Mouse (Mus musculus) heart, embryonic 10.5 days (tissue): ENCODE results near the gene Kif6. TPM values are rescaled to one million over a fixed set of nuclear protein-coding genes. Genes with fewer than 3 reads are reported as not detected.

Experiments
- DNase-seq: peaks from one replicate; pipeline ENCODE4 v3.0.0-alpha.2; 2017; ENCODE audit warnings: low spot score
- H3K27ac ChIP-seq: fragments of 300-500 bp; sonication (generic); 2 replicates; pipeline ENCODE4 v1.5.1; 2016; ENCODE audit warnings: mild to moderate bottlenecking
- H3K27me3 ChIP-seq: fragments of 300-500 bp; sonication (generic); 2 replicates; pipeline ENCODE4 v1.6.1; 2016; ENCODE audit warnings: mild to moderate bottlenecking; ENCODE audit not compliant: poor library complexity, insufficient read depth, severe bottlenecking
- H3K36me3 ChIP-seq: fragments of 300-500 bp; sonication (generic); 2 replicates; pipeline ENCODE4 v1.6.1; 2016; ENCODE audit warnings: mild to moderate bottlenecking, moderate library complexity
- H3K4me1 ChIP-seq: fragments of 300-500 bp; sonication (generic); 2 replicates; pipeline ENCODE4 v1.6.1; 2016; ENCODE audit warnings: mild to moderate bottlenecking
- H3K4me3 ChIP-seq: fragments of 300-500 bp; sonication (generic); 2 replicates; pipeline ENCODE4 v1.5.1; 2016; ENCODE audit warnings: mild to moderate bottlenecking, moderate library complexity
- H3K9me3 ChIP-seq: fragments of 300-500 bp; sonication (generic); 2 replicates; pipeline ENCODE4 v1.6.1; 2016; ENCODE audit warnings: mild to moderate bottlenecking, moderate library complexity
- WGBS: fragments of 180-500 bp; shearing (Covaris S2); methylation state at CpG from one replicate; pipeline ENCODE4 v1.1.7; 2016; 5-methylcytosine and 5-hydroxymethylcytosine counted together
- polyA plus RNA-seq: library from polyadenylated mRNA; unstranded; fragments of >200 nt; fragmentation: Nextera tagmentation; extraction: Ambion mirVana; gene quantifications from 2 replicates; pipeline ENCODE4 v1.2.1, GENCODE M21; 2016

The Kif6 gene
- polyA plus RNA-seq, 1 experiment from 2014 or later = 2.0 TPM

DNA sequence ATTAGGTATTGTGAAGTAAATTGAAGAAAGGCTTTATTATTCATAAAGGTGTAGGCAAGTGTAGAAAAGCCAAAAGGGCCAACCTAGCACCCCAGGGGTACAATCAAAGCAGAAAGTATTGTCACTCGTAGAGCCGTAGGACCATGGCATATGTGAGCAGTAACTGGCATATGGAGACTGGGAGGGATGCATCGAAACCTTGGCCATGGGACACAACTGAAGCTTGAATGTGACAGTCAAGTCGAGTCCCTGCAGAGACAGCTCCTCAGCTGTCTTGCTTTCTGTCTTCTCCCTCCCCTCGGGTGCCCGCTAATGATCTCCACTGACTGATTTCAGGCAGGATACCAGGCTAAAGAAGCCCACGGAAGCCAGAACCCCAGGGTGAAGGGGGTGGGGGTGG is 266.9 kb downstream of the Kif6 start:
- Histone ChIP-seq H3K4me3 (no peak overlapping the region), H3K9me3 (no peaks in the 10 kb centered on the region), H3K4me1 (peaks cover 16% of the 10 kb centered on the region), H3K36me3 (no peaks in the 10 kb centered on the region), H3K27ac (no peak overlapping the region), H3K27me3 (peaks cover 42% of the 10 kb centered on the region)
- 78% methylated on average over 7 of the region's 7 CpGs for WGBS
- DNase-seq = no peak

DNA sequence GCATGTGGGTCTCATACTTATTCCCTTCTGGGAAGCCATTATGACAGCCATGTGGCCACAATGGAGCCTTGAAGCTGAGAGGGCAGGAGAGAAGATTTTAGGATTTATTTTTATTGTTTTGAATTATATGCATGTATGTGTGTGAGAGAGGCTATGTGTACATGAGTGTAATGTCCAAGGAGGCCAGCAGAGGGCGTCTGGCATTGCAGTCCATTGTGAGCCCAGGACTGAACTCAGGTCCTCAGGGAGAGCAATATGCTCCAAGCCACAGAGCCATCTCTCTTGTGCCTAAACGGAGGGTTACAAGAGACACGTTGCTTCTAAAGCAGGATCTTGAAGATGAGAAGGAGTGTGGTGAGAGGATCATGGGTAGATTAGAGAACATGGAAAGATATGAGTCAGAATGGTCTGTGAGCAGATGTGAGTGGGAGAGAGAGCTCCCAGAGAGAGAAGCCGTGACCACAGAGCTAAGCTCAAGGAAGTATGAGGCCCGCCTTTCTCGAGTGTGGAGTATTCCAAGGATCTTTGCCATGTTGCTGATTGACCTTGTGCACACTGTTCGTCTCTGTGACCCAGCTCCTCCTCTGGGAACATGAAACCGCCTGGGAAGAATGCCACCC is 268.3 kb downstream of the Kif6 start:
- H3K9me3 ChIP-seq = no peaks in the 10 kb centered on the region
- H3K36me3 ChIP-seq = no peaks in the 10 kb centered on the region
- WGBS = 85% methylated on average over 8 of the region's 8 CpGs
- H3K4me1 ChIP-seq = peaks cover 20% of the 10 kb centered on the region
- no peak for DNase-seq
- H3K27ac ChIP-seq = no peak overlapping the region
- no peak overlapping the region for H3K4me3 ChIP-seq
- peaks cover 33% of the 10 kb centered on the region for H3K27me3 ChIP-seq

DNA sequence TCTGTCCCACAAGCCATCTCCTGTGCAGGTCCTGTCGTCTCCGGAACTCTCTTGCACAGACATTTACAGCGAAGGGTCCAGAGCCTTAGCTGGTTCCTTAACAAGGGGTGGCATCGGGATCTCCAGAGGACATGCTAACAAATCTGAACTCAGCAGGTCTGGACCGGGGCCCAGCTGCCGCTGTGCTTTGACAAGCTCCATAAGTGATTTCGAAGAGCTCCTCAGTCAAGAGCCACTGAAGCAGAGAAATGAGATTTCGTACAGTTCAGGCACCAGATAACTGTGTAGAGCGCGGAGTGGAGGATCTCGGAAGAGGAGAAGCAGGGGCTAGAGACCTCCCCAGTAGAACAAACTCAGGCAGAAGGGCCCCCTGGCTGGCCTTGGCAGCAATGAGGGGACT is 270.1 kb downstream of the Kif6 start:
- Histone ChIP-seq H3K9me3 (no peaks in the 10 kb centered on the region), H3K4me3 (no peak overlapping the region), H3K27ac (no peak overlapping the region), H3K4me1 (peaks cover 30% of the 10 kb centered on the region), H3K36me3 (no peaks in the 10 kb centered on the region), H3K27me3 (peaks cover 17% of the 10 kb centered on the region)
- 63% methylated on average over 11 of the region's 11 CpGs for WGBS
- no peak for DNase-seq

DNA sequence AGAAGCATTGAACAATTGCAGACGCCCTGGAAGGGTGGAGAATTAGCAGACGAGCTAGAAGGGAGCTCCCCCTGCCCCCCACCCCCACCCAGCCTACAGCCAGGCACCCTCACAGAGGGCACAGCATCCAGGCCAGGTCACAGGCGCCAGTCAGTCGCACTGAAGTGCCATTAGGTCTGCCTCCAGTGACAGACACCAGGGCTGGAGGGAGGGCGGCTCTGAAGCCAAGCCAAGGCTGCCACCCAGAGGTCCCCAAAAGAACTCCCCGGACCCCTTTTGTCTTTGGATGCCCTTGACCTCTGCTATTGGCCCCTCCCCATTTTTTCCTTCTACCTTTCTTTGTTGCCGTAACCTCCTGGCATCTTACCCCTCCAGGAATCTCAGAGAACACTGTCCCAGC is 274.7 kb downstream of the Kif6 start:
- H3K4me1 ChIP-seq = peaks cover 28% of the 10 kb centered on the region
- H3K4me3 ChIP-seq = no peak overlapping the region
- no peak for DNase-seq
- H3K9me3 ChIP-seq = no peaks in the 10 kb centered on the region
- WGBS = 11% methylated on average over 7 of the region's 7 CpGs
- peak overlapping the region; percentile 85 for H3K27ac ChIP-seq
- no peaks in the 10 kb centered on the region for H3K36me3 ChIP-seq
- H3K27me3 ChIP-seq = peaks cover 13% of the 10 kb centered on the region; the same call in 1 of the 2 replicates

DNA sequence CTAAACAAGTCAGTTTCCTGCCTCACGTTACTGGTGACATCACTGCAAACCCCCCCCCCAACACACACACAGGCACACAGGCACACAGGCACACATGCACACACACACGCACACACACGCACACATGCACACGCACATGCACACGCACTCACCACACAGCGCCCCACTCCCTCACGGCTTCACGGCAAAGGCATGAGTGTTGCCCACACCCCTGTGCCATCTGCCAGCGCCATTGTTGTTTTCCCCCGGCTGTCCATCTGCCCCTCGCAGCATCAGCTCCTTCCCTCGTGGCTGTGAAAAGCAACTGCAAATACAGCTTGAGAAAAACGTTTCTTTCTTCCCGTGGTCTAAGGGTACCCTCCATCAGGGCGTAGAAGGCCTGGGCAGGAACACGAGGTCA is 275.9 kb downstream of the Kif6 start:
- no peak for DNase-seq
- Histone ChIP-seq H3K9me3 (no peaks in the 10 kb centered on the region), H3K4me1 (peaks cover 24% of the 10 kb centered on the region), H3K27ac (no peak overlapping the region), H3K27me3 (peaks cover 9% of the 10 kb centered on the region; the same call in 1 of the 2 replicates), H3K4me3 (no peak overlapping the region), H3K36me3 (no peaks in the 10 kb centered on the region)
- WGBS = 85% methylated on average over 16 of the region's 16 CpGs

DNA sequence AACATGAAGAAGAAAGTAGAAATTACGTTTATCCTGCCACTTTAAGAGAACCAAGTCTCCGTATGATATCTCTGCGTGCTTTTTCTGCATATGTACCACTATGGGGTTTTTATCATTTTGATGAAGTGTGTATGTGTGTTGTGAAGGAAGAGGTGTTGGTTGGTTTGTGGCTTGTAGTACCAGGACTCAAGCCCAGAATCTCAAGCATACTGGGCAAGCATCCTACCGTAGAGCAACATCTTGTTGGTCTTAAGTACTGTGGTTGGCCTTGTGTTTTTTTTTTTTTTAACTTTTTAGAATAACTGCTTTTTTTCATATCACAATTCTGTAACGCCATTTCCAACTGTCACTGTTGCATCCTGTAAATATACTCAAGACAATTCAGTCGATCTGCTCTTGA is 277.5 kb downstream of the Kif6 start:
- H3K4me3 ChIP-seq = no peak overlapping the region
- H3K9me3 ChIP-seq = no peaks in the 10 kb centered on the region
- no peaks in the 10 kb centered on the region for H3K27me3 ChIP-seq
- 88% methylated on average over 6 of the region's 6 CpGs for WGBS
- H3K27ac ChIP-seq = no peak overlapping the region
- peaks cover 14% of the 10 kb centered on the region for H3K4me1 ChIP-seq
- H3K36me3 ChIP-seq = no peaks in the 10 kb centered on the region
- no peak for DNase-seq

DNA sequence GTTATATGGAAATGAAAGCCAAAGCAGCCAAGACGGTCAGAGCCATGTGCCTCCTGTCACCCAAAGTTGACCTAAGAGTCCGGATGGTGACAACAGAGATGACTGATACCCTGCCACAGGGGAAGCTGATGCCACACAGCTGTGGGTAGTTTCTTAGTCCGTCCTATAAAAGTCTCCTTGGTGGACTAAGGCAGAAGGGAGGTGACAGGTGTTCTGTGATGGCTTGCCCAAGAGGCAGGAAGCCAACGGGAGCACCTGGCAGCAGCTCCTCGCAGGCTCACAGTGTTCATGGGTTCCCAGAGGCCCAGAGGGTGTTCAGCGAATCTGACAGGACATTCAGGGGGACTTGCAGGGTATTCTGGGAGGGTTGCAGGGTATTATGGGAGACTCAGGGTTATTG is 279.5 kb downstream of the Kif6 start:
- no peak overlapping the region for H3K4me3 ChIP-seq
- H3K27me3 ChIP-seq = peaks cover 6% of the 10 kb centered on the region
- H3K36me3 ChIP-seq = no peaks in the 10 kb centered on the region
- H3K9me3 ChIP-seq = no peaks in the 10 kb centered on the region
- H3K27ac ChIP-seq = no peak overlapping the region
- DNase-seq = no peak
- WGBS = 79% methylated on average over 6 of the region's 6 CpGs
- H3K4me1 ChIP-seq = peaks cover 12% of the 10 kb centered on the region

DNA sequence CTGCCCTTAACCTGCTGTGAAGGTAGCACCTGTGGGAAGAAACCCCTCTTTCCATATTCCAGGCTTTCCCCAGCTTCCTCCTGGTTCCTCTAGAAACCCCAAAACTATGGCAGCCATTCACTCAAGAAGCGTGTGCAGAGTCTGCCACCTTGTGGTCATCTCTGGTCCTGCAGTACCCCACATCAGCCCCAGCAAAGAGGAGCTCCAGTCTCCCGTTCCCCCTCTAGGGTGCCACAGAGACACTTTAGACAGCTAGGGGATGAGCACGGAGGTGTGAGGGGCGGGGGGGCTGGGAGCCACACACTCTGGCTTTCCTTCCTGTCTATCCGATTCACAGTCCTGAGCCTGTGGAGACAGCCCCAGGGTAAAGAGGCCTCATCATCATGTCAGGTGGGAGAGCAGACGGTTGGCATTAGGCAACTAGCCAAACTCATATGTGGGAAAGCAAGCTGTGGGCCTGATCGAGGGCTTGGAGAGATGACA is 284.0 kb downstream of the Kif6 start:
- Histone ChIP-seq H3K36me3 (no peaks in the 10 kb centered on the region), H3K4me3 (no peak overlapping the region), H3K4me1 (peaks cover 18% of the 10 kb centered on the region), H3K27ac (0 out of 2 replicates have a peak overlapping the region, but pooled peaks have one; percentile 13), H3K9me3 (no peaks in the 10 kb centered on the region), H3K27me3 (peaks cover 32% of the 10 kb centered on the region)
- WGBS = 14% methylated on average over 7 of the region's 7 CpGs
- DNase-seq = no peak

DNA sequence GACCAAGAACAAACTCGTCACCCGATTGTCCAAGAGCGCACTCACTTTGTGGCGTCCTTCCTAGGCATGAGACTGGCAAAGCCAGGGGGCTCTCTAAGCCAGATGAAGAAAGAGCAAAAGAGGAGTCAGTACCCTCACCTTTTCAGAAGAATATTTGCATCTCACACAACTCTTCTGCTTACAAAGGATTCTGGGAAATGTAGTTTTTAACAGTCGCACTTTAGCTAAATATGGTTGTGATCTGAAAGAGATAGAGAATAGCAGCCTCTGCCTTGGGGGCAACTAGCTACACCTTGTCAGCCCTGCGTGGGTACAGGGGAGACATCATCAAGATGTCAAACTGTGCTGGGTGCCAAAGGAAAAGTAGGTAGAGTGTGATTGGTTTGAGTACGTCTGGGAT is 287.7 kb downstream of the Kif6 start:
- H3K27me3 ChIP-seq = peaks cover 32% of the 10 kb centered on the region
- H3K36me3 ChIP-seq = no peaks in the 10 kb centered on the region
- WGBS = 79% methylated on average over 7 of the region's 7 CpGs
- H3K27ac ChIP-seq = no peak overlapping the region
- H3K4me1 ChIP-seq = peaks cover 37% of the 10 kb centered on the region
- H3K9me3 ChIP-seq = no peaks in the 10 kb centered on the region
- no peak for DNase-seq
- no peak overlapping the region for H3K4me3 ChIP-seq

DNA sequence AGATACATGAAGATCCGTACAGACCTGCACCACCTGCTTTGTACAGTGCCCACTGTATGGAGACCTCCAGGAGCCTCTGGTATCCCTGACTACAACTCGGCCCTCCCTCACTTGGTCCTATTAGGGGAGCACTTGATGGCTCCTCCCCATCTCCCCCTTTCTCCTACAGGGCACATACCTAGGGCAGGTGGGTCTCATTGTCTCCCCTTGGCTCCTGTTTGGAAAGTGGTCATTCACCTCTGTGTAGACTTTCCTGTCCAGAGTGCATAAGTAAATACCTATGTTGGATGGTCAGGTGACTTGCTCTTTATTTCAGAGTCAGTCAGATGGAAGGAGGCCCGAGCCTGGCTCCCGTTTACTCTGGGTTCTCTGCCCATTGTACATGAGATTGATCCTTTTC is 308.5 kb downstream of the Kif6 start:
- H3K27ac ChIP-seq = no peak overlapping the region
- H3K27me3 ChIP-seq = no peaks in the 10 kb centered on the region
- no peak for DNase-seq
- no peaks in the 10 kb centered on the region for H3K4me1 ChIP-seq
- H3K9me3 ChIP-seq = no peaks in the 10 kb centered on the region
- WGBS = 75% methylated on average over 4 of the region's 4 CpGs
- H3K4me3 ChIP-seq = no peak overlapping the region
- no peaks in the 10 kb centered on the region for H3K36me3 ChIP-seq

DNA sequence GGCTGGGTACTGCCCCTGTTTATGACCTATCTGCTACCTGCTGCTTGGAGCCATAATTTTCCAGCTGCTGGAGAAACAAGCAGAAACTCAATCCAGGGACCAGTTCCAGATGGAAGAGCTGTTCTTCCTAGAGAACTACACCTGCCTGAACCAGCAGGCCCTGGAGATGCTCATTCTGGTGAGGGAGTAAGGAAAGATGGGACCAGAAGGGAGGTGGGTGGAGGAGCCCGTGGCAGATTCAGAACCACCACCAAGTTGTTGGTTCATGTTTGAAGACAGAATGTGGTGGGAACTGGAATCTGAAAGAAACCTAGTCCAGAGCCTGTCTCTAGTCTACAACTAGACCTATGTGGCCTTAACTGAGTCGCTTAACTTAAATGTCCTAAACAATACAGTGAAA is 312.7 kb downstream of the Kif6 start:
- DNase-seq = no peak
- Histone ChIP-seq H3K27ac (no peak overlapping the region), H3K36me3 (no peaks in the 10 kb centered on the region), H3K27me3 (peaks cover 5% of the 10 kb centered on the region; the same call in 1 of the 2 replicates), H3K4me1 (peaks cover 5% of the 10 kb centered on the region; the same call in 1 of the 2 replicates), H3K9me3 (no peaks in the 10 kb centered on the region), H3K4me3 (no peak overlapping the region)
- WGBS = 74% methylated on average over 2 of the region's 2 CpGs

DNA sequence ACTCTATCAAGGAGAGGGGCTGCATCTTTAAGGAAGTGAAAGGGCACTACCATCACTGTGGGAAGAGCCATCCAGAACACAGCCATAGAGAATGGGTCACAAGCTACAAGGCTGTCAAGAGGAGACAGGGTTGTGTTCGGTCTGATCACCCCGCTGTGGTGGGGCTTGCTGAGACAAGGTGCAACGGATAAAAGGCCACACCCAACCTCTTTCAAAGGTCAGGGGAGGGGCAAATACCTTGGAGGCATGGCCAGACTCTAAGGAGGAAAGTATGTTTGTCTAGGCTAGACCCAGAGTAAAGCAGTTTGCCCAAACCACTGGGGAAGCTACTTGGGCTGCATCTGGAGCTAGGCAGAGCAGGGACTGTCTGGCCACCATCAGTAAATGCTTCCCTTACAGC is 318.9 kb downstream of the Kif6 start:
- Histone ChIP-seq H3K27ac (no peak overlapping the region), H3K4me3 (no peak overlapping the region), H3K9me3 (no peaks in the 10 kb centered on the region), H3K4me1 (peaks cover 5% of the 10 kb centered on the region; the same call in 1 of the 2 replicates), H3K27me3 (peaks cover 54% of the 10 kb centered on the region), H3K36me3 (no peaks in the 10 kb centered on the region)
- no peak for DNase-seq
- WGBS = 61% methylated on average over 3 of the region's 3 CpGs

DNA sequence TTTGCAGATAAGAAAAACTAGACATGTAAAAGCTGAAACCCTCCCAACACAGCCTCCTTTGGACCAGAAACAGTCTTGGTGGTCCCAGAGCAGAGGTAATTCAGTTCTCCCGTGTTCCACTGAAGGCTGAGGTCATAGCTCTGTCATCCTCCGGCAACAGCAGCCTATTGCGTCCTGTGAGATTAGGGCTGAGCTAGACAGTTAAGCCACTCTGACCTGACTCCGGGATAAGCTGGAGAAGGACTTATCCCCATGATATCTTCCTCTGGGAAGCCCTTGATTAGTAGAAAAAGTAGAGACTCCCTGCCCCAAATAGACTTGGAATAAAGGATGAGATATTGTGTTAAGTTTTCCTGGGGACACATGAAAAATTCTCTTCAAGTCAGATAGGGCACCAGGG is 319.6 kb downstream of the Kif6 start:
- WGBS = 42% methylated on average over 4 of the region's 4 CpGs
- Histone ChIP-seq H3K9me3 (no peaks in the 10 kb centered on the region), H3K4me1 (peaks cover 5% of the 10 kb centered on the region; the same call in 1 of the 2 replicates), H3K36me3 (no peaks in the 10 kb centered on the region), H3K4me3 (no peak overlapping the region), H3K27me3 (peaks cover 54% of the 10 kb centered on the region), H3K27ac (no peak overlapping the region)
- DNase-seq = no peak
